Mouse (Mus musculus) kidney, embryonic 14.5 days (tissue): Measurements from ENCODE around the gene Ap1g2. TPM values are rescaled to one million over a fixed set of nuclear protein-coding genes. Genes with fewer than 3 reads are reported as not detected.

Experiments
- ATAC-seq: fragments of 200-750 bp; cut with Nextera tagmentation; 2 replicates; pipeline ENCODE4 v1.8.0; 2017; ENCODE audit warnings: moderate number of reproducible peaks, mild to moderate bottlenecking, moderate TSS enrichment, moderate library complexity; ENCODE audit not compliant: low FRiP score, low TSS enrichment
- H3K27ac ChIP-seq: fragments of 300-500 bp; sonication (generic); 2 replicates; pipeline ENCODE4 v1.5.1; 2014; ENCODE audit warnings: low read depth, mild to moderate bottlenecking, low read length, moderate library complexity, mixed read lengths
- H3K27me3 ChIP-seq: fragments of 300-500 bp; sonication (generic); 2 replicates; pipeline ENCODE4 v1.6.1; 2014; ENCODE audit warnings: mild to moderate bottlenecking, low read length; ENCODE audit not compliant: control insufficient read depth, insufficient read depth
- H3K36me3 ChIP-seq: fragments of 300-500 bp; sonication (generic); 2 replicates; pipeline ENCODE4 v1.6.1; 2014; ENCODE audit warnings: low read length, mixed read lengths; ENCODE audit not compliant: control insufficient read depth, insufficient read depth
- H3K4me1 ChIP-seq: fragments of 300-500 bp; sonication (generic); 2 replicates; pipeline ENCODE4 v1.6.1; 2014; ENCODE audit warnings: low read length, mixed read lengths; ENCODE audit not compliant: control insufficient read depth, insufficient read depth
- H3K4me2 ChIP-seq: fragments of 300-500 bp; sonication (generic); replicated peaks from 2 replicates; pipeline ENCODE4 v1.6.1; 2014; ENCODE audit warnings: low read depth, mild to moderate bottlenecking, low read length
- H3K4me3 ChIP-seq: fragments of 300-500 bp; sonication (generic); 2 replicates; pipeline ENCODE4 v1.5.1; 2014; ENCODE audit warnings: mild to moderate bottlenecking, low read length
- H3K9ac ChIP-seq: fragments of 300-500 bp; sonication (generic); 2 replicates; pipeline ENCODE4 v1.6.1; 2014; ENCODE audit warnings: low read depth, mild to moderate bottlenecking, low read length, moderate library complexity
- H3K9me3 ChIP-seq: fragments of 300-500 bp; sonication (generic); 2 replicates; pipeline ENCODE4 v1.6.1; 2016; ENCODE audit warnings: low read length; ENCODE audit not compliant: control insufficient read depth
- WGBS: fragments of 180-500 bp; shearing (Covaris S2); extraction: QIAGEN DNeasy Blood & Tissue Kit; methylation state at CpG from one replicate; pipeline ENCODE4 v1.1.7; 2014; 5-methylcytosine and 5-hydroxymethylcytosine counted together
- polyA plus RNA-seq: library from polyadenylated mRNA; unstranded; fragments of >200 nt; fragmentation: Nextera tagmentation; extraction: Ambion mirVana; gene quantifications from 2 replicates; pipeline ENCODE4 v1.2.1, GENCODE M21; 2014

The Ap1g2 gene
- polyA plus RNA-seq, 1 experiment from 2014 or later, result 17.8 TPM

DNA sequence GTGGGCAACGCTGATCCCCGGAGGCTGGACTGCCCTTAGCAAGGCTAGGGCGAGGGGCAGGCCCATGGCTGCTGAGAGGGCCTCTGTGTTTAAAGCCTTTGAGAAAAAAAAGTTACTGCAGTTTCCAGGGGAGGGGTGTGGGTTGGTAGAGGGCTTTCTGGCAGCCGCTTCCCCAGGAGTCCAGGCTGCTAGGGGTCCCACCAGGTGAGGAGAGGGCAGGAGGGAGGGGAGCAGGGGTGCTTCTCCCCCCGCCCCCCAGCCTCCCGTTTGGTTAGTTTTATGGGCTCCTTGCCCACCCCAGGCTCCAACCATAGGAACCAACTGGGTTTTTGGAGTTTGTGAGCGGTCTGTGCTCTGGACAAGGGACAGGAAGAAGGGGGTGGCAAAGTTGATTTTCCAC is 44.5 kb downstream of the Ap1g2 start:
- Histone ChIP-seq H3K9ac (no peak overlapping the region), H3K36me3 (peaks cover 12% of the 10 kb centered on the region), H3K4me3 (no peak overlapping the region), H3K27me3 (no peaks in the 10 kb centered on the region), H3K4me2 (no peak overlapping the region), H3K9me3 (no peaks in the 10 kb centered on the region), H3K27ac (no peak overlapping the region), H3K4me1 (peaks cover 16% of the 10 kb centered on the region; the same call in 1 of the 2 replicates)
- WGBS, result 30% methylated on average over 7 of the region's 7 CpGs
- ATAC-seq, result no peak; the same call in 1 of the 2 replicates

DNA sequence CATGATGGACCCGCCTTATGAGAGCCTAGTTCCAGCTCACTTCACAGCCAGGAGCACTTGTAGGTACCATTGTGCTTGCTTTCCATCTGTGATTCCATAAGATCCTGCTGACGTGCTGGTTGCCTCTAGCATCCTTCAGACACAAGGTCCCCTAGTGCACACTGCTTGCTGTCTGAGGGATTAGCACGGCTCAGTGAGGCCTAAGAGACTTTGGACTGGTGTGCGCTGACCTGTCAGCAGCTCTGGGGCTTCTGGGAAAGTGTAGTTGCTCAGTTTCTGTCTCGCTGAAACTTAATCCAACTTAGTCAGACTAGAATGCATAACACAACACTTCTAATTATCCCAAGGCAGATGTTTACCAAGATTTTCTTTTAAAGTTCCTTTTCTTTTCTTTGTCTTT is 46.5 kb downstream of the Ap1g2 start:
- 62% methylated on average over 5 of the region's 5 CpGs for WGBS
- no peak overlapping the region for H3K9ac ChIP-seq
- no peak for ATAC-seq
- peaks cover 16% of the 10 kb centered on the region; the same call in 1 of the 2 replicates for H3K4me1 ChIP-seq
- no peak overlapping the region for H3K4me3 ChIP-seq
- H3K9me3 ChIP-seq, result no peaks in the 10 kb centered on the region
- H3K4me2 ChIP-seq, result no peak overlapping the region
- H3K36me3 ChIP-seq, result peaks cover 4% of the 10 kb centered on the region; the same call in 1 of the 2 replicates
- no peak overlapping the region for H3K27ac ChIP-seq
- H3K27me3 ChIP-seq, result no peaks in the 10 kb centered on the region

DNA sequence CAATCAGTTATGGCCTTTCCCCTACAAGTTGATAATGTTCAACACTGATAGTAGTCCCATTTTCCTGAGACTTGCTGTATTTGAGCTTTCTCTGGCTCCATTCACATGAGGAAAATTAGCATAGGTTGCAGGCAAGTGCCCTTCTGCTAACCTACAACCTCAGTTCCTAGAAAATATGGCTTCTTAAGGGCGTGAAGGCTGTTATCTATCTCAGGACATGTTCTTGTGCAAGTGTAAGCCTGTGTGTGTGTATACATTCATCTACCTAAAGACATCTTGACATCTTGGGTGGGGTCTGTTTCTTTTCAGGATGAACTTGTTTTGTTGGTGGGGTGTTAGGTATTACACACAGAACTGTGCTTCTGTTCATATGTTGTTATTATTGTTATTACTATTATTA is 47.4 kb downstream of the Ap1g2 start:
- Histone ChIP-seq H3K4me1 (peaks cover 16% of the 10 kb centered on the region; the same call in 1 of the 2 replicates), H3K27ac (no peak overlapping the region), H3K36me3 (peaks cover 4% of the 10 kb centered on the region; the same call in 1 of the 2 replicates), H3K4me2 (no peak overlapping the region), H3K9ac (no peak overlapping the region), H3K27me3 (no peaks in the 10 kb centered on the region), H3K9me3 (no peaks in the 10 kb centered on the region), H3K4me3 (no peak overlapping the region)
- no peak for ATAC-seq
- 85% methylated on average over 1 of the region's 1 CpGs for WGBS

DNA sequence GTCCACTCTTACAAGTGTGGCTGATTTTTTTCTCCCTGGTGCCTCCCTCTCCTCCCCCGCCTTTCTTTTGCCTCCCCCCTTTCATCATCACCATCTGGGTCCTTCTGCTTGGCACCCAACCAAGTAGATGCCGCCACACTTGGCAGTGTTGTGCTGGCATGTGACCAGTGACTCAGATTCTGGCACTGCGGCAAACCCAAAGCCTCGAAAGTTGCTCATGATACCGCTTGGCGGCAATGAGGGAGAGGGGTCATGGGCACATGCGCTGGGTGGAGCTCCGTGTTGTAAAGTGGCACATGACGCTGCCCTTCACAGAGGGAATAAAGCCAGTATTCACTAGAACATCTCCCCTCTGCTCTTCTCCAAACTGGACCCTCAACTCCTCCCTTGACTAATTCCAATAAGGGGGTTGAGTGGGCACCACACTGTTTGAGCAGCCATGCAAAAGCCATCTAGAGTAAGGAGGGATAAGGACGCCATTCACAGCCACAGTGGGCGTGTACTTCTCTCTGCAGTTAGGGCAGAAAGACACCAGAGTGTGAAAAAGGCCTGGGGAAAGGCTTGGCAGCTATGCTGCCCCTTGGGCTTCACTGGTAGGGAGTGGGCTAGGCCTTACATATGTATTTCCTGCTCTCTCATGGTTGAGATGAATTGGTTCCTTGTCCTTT is 51.1 kb downstream of the Ap1g2 start:
- ATAC-seq, result no peak
- Histone ChIP-seq H3K4me2 (no peak overlapping the region), H3K9me3 (no peaks in the 10 kb centered on the region), H3K4me3 (no peak overlapping the region), H3K27ac (no peak overlapping the region), H3K27me3 (no peaks in the 10 kb centered on the region), H3K36me3 (no peaks in the 10 kb centered on the region), H3K9ac (no peak overlapping the region), H3K4me1 (no peaks in the 10 kb centered on the region)
- 76% methylated on average over 11 of the region's 11 CpGs for WGBS

DNA sequence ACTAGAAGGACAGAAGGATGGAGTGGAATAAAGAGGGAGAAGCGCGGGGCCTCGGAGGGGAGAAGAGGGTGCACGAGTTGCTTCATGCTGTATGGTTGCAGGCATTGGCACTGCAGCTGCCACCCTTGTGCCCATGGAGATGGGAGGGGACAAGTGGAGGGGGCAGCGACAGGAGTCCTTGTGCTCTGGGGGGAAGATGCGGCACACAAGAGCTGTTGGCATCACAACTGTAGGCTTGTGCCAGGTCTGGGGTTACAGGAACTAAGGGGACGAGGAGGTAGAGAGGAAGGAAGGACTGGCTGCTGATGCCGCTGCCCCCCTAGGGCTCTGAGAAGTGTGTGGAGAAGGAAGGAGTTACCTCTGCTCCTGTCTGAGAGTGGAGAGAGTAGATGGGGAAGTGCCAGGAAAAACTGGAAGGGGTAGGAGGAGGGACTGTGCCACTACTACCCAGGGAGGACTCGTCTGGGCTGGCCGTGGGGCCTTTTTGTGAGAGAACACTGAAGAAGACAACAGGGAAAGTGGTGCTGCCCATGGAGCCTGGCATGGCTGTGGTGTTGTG is 52.1 kb downstream of the Ap1g2 start:
- Histone ChIP-seq H3K9me3 (no peaks in the 10 kb centered on the region), H3K27me3 (no peaks in the 10 kb centered on the region), H3K36me3 (no peaks in the 10 kb centered on the region), H3K27ac (no peak overlapping the region), H3K4me2 (no peak overlapping the region), H3K4me1 (no peaks in the 10 kb centered on the region), H3K9ac (no peak overlapping the region), H3K4me3 (no peak overlapping the region)
- WGBS, result 84% methylated on average over 10 of the region's 10 CpGs
- ATAC-seq, result no peak

DNA sequence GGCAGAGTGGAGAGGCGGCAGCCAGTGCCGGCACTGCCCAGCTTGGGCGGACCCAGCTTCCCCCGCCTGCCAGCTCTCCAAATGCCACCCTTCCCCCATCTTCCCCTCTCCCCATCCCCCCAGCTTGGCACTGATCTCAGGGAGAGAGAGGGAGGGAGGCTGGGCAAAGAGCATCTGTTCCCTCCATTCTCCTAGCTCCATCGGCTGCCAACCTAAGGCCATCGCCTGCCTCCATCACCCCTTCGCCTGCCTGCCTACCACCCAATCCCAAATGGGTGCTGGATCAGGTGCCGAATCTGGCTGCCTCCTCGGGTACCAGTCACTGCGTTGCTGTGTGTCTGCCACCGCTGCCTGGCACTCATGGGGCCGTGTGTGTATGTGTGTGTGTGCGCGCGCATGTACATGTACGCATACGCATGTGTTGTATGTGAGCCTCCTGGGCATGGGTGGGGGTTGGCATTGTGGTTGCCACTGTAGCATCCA is 52.6 kb downstream of the Ap1g2 start:
- Histone ChIP-seq H3K4me1 (no peaks in the 10 kb centered on the region), H3K27ac (no peak overlapping the region), H3K27me3 (no peaks in the 10 kb centered on the region), H3K9me3 (no peaks in the 10 kb centered on the region), H3K4me3 (no peak overlapping the region), H3K36me3 (no peaks in the 10 kb centered on the region), H3K9ac (no peak overlapping the region), H3K4me2 (no peak overlapping the region)
- WGBS, result 89% methylated on average over 17 of the region's 17 CpGs
- no peak for ATAC-seq

DNA sequence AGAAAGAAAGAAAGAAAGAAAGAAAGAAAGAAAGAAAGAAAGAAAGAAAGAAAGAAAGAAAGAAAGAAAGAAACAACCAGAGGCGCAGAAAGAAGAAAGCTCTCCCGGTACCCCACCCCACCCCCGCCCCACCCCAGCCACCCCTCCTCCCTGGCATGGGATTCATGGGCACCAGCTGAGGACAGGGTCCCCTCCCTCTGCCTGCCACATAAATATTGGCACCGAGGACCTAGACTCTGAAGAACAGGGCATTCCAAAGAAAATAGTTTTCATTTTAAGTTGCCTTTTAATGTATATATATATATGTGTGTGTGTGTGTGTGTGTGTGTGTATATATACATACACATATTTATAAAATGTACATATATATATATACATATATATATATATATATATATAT is 53.3 kb downstream of the Ap1g2 start:
- Histone ChIP-seq H3K27me3 (no peaks in the 10 kb centered on the region), H3K9me3 (no peaks in the 10 kb centered on the region), H3K4me1 (no peaks in the 10 kb centered on the region), H3K9ac (no peak overlapping the region), H3K27ac (no peak overlapping the region), H3K36me3 (no peaks in the 10 kb centered on the region), H3K4me2 (no peak overlapping the region), H3K4me3 (no peak overlapping the region)
- WGBS, result 87% methylated on average over 4 of the region's 4 CpGs
- ATAC-seq, result no peak

DNA sequence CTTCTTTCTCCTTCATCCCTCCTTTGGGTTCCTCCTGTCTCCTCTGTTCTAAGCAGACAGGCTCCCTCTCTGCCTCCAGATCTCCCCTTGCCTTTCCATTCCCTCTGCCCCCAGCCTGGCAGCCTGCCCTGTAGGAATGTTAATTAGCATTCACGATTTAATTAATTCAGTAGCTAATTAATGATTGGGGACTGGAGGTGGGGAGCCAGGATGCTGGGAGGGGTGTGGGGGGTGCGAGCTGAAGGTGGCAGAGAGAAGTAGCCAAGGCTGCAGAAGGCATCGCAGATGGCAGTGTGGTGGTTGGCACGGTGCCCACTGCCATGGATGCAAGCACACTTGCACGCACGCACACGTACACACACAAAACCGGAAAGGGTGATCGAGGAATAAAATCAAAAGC is 53.9 kb downstream of the Ap1g2 start:
- no peaks in the 10 kb centered on the region for H3K4me1 ChIP-seq

More for the DNA sequence above, 53.9 kb downstream of the Ap1g2 start:
- WGBS, result 89% methylated on average over 9 of the region's 9 CpGs
- no peak overlapping the region for H3K4me3 ChIP-seq
- no peaks in the 10 kb centered on the region for H3K27me3 ChIP-seq
- no peak overlapping the region for H3K27ac ChIP-seq
- no peak overlapping the region for H3K9ac ChIP-seq
- H3K36me3 ChIP-seq, result no peaks in the 10 kb centered on the region
- H3K4me2 ChIP-seq, result no peak overlapping the region
- H3K9me3 ChIP-seq, result no peaks in the 10 kb centered on the region
- ATAC-seq, result no peak
